Mouse (Mus musculus): ENCODE results near the gene Lrp6.

The Lrp6 gene

GRCm38 (mm10) chr6:134566818-134567485 is at the start of gene Lrp6:
TSS of gene Lrp6 (minus strand) at chr6:134566965.
- peak; percentile 93 for DNase-seq

GRCm38 (mm10) chr6:134614723-134615648 is 48.2 kb upstream of the Lrp6 start:
- peak; percentile 89 for DNase-seq

GRCm38 (mm10) chr6:134614322-134614721 is 47.6 kb upstream of the Lrp6 start:
- no peak for DNase-seq

GRCm38 (mm10) chr6:134611896-134612295 is 45.1 kb upstream of the Lrp6 start:
- no peak for DNase-seq

- DNase-seq, result no peak
Measured at GRCm38 (mm10) chr6:134610380-134610779, 43.6 kb upstream of the Lrp6 start.

- DNase-seq, result peak; percentile 74
Measured at GRCm38 (mm10) chr6:134606949-134607746, 40.4 kb upstream of the Lrp6 start.

- DNase-seq, result peak; percentile 67
Measured at GRCm38 (mm10) chr6:134606540-134606939, 39.8 kb upstream of the Lrp6 start.

- no peak for DNase-seq
Measured at GRCm38 (mm10) chr6:134605196-134605595, 38.4 kb upstream of the Lrp6 start.

GRCm38 (mm10) chr6:134602371-134603003 is 35.7 kb upstream of the Lrp6 start:
- peak; percentile 65 for DNase-seq

- peak; percentile 76 for DNase-seq
Measured at GRCm38 (mm10) chr6:134601766-134602165, 35.0 kb upstream of the Lrp6 start.

- DNase-seq, result no peak
Measured at GRCm38 (mm10) chr6:134601130-134601529, 34.4 kb upstream of the Lrp6 start.

- peak; percentile 59 for DNase-seq
Measured at GRCm38 (mm10) chr6:134599239-134599638, 32.5 kb upstream of the Lrp6 start.

- DNase-seq, result peak; percentile 84
Measured at GRCm38 (mm10) chr6:134597651-134598229, 31.0 kb upstream of the Lrp6 start.

- DNase-seq, result peak; percentile 86
Measured at GRCm38 (mm10) chr6:134594569-134595442, 28.0 kb upstream of the Lrp6 start.

- DNase-seq, result no peak
Measured at GRCm38 (mm10) chr6:134591614-134592013, 24.8 kb upstream of the Lrp6 start.

GRCm38 (mm10) chr6:134586241-134586640 is 19.5 kb upstream of the Lrp6 start:
- DNase-seq, result no peak

- DNase-seq, result no peak
Measured at GRCm38 (mm10) chr6:134584616-134585015, 17.9 kb upstream of the Lrp6 start.

- DNase-seq, result no peak
Measured at GRCm38 (mm10) chr6:134582110-134582509, 15.3 kb upstream of the Lrp6 start.

- no peak for DNase-seq
Measured at GRCm38 (mm10) chr6:134579506-134579905, 12.7 kb upstream of the Lrp6 start.

- no peak for DNase-seq
Measured at GRCm38 (mm10) chr6:134578039-134578438, 11.3 kb upstream of the Lrp6 start.

GRCm38 (mm10) chr6:134575288-134575741 is 8.6 kb upstream of the Lrp6 start:
- DNase-seq, result no peak
